13 mouse cellular contexts compared by ENCODE assay signal in the genomic region with DNA sequence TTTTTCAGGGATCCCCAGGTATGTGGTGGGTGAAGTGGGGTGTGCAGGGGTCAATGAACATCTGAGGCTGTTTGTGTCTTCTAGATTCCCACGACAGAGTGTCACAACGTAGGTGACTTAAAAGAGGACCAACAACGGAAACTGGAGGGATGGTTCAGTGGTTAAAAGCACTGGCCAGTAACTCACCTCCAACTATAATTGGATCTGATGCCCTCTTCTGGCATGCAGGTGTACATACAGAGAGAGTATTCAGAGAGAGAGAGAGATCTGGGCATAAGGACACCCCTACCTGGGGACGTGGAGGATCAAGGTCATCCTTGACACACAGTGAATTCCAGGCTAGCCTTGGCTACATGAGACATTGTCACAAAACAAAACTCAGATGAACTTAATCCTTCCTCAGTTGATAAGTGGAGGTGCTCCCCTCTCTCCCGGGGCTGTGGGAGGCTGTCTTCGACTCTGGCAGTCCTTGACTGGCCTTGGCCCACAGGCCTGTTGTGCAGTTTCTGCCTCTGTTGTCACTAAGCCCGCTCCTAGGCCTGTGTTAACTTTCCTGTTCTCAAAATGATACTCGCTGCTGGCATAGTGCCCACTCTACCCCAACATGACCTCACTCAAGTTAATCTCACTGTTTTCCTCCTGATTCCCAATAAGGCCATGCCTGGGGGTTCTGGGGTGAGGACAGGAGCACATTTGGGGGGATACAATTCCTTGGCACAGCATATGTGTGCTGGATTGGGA. TPM values are rescaled to one million over a fixed set of nuclear protein-coding genes. Genes with fewer than 3 reads are reported as not detected.
A peak's percentile ranks its signal among the peaks of the same experiment; 100 is the strongest.
DNase-seq lines count a peak whose midpoint lies in the region; ATAC-seq and TF ChIP-seq lines count a peak whose summit lies in the region.
"Had no signal": no experiment of that assay in that cellular context is flagged by ENCODE, and none has a peak within 500 bp of the region (broad histone marks: within the 10 kb centered on the region; RNA-seq: fewer than 3 reads in every experiment).

No protein-coding gene starts in this region.

- in situ Hi-C loops in CH12.LX (cut with MboI; ENCODE audit: low pct_ligation_motif_present, low pct_unique_long_range_greater_than_20kb, low sequenced_read_pairs), result loop anchor here (5.0 kb wide), 1 partner anchor 52 kb away; the partner anchor contains the start of genes Pip5k1c and Tjp3

- H3K4me1 ChIP-seq in liver, postnatal 0 days (ENCODE audit: insufficient read depth), result peaks cover 29% of the 10 kb centered on the region
- peaks cover 45% of the 10 kb centered on the region for H3K4me1 ChIP-seq in liver, embryonic 11.5 days (replicated peaks; ENCODE audit: control insufficient read depth, insufficient read depth, low read length)
- H3K4me1 ChIP-seq in CH12.LX (ENCODE audit: control insufficient read depth in 1 of 2, insufficient read depth in 2 of 2), result peaks cover 2 to 34% of the 10 kb centered on the region in 2 experiments; a peak in 2 of 4 replicates

- DNase-seq in gastrocnemius, adult 2 months, result no peak
- no peak for DNase-seq in gastrocnemius, postnatal 36 days
- DNase-seq in liver, postnatal 0 days, result no peak
- no peak for DNase-seq in liver, embryonic 11.5 days (ENCODE audit: low spot score)
- no peak for DNase-seq in CH12.LX (ENCODE audit: extremely low read depth)
- DNase-seq in naive thymus-derived CD4-positive, alpha-beta T cell, adult 2 months (ENCODE audit: low read depth), result peak; percentile 66
- no peak for DNase-seq in retina, embryonic 14.5 days (ENCODE audit: low spot score)
- no peak for DNase-seq in layer of hippocampus, adult 9-10 months (ENCODE audit: low spot score)
- DNase-seq: layer of hippocampus, postnatal 36 days; lung, adult 18-20 months; thymus, postnatal 36 days had no signal

- H3K4me2 ChIP-seq in liver, postnatal 0 days (ENCODE audit: low read depth, low read length), result no peak overlapping the region
- no peak overlapping the region for H3K4me2 ChIP-seq in liver, embryonic 11.5 days
- no peak overlapping the region for H3K4me2 ChIP-seq in CH12.LX (ENCODE audit: insufficient read depth, low read depth, poor library complexity, severe bottlenecking)

- H3K9me3 ChIP-seq in liver, postnatal 0 days (ENCODE audit: low read length), result no peaks in the 10 kb centered on the region
- no peaks in the 10 kb centered on the region for H3K9me3 ChIP-seq in liver, embryonic 11.5 days (ENCODE audit: control insufficient read depth, low read length)
- no peaks in the 10 kb centered on the region for H3K9me3 ChIP-seq in CH12.LX (replicated peaks; ENCODE audit: low read length)
- H3K9me3 ChIP-seq: embryonic facial prominence, embryonic 10.5 days had no signal

- peaks cover 10% of the 10 kb centered on the region for H3K36me3 ChIP-seq in liver, postnatal 0 days (replicated peaks; ENCODE audit: insufficient read depth, low read length)
- peaks cover 4% of the 10 kb centered on the region; the same call in 1 of the 2 replicates for H3K36me3 ChIP-seq in liver, embryonic 11.5 days (ENCODE audit: control insufficient read depth, insufficient read depth, low read length)
- H3K36me3 ChIP-seq in CH12.LX (replicated peaks in 1 of 2; ENCODE audit: control insufficient read depth in 1 of 2, insufficient read depth in 1 of 2, low read length in 1 of 2), result peaks cover 20 to 37% of the 10 kb centered on the region in 2 experiments

- H3K9ac ChIP-seq in liver, postnatal 0 days (replicated peaks), result no peak overlapping the region
- H3K9ac ChIP-seq in liver, embryonic 11.5 days (ENCODE audit: low read depth, low read length), result no peak overlapping the region
- H3K9ac ChIP-seq in CH12.LX (ENCODE audit: insufficient read depth, low read depth), result no peak overlapping the region

- no peak for ATAC-seq in liver, postnatal 0 days
- ATAC-seq in liver, embryonic 11.5 days (replicated peaks; ENCODE audit: low FRiP score), result no peak
- ATAC-seq: forebrain, embryonic 16.5 days had no signal

- intact Hi-C loops in gastrocnemius, adult 2 months (cut with DNase I), result no loop called here
- intact Hi-C loops in gastrocnemius, postnatal 36 days (cut with DNase I), result no loop called here

- peaks cover 30% of the 10 kb centered on the region for H3K27me3 ChIP-seq in liver, postnatal 0 days (ENCODE audit: insufficient read depth, low read length)
- peaks cover 31% of the 10 kb centered on the region for H3K27me3 ChIP-seq in liver, embryonic 11.5 days (replicated peaks; ENCODE audit: control insufficient read depth, insufficient read depth, low read length)
- peaks cover 24% of the 10 kb centered on the region for H3K27me3 ChIP-seq in CH12.LX (replicated peaks)

- no peak for TF ChIP-seq POLR2A in CH12.LX (IDR thresholded peaks at IDR 0.05; ENCODE audit: low read depth, low read length)

- WGBS in liver, postnatal 0 days (ENCODE audit: insufficient replicate concordance), result 38% methylated on average over 8 of the region's 8 CpGs
- 49% methylated on average over 8 of the region's 8 CpGs for WGBS in liver, embryonic 11.5 days

- TF ChIP-seq CTCF in gastrocnemius, adult 2 months (IDR thresholded peaks at IDR 0.05), result peak; percentile 39
- TF ChIP-seq CTCF in liver, postnatal 0 days (IDR thresholded peaks at IDR 0.05; ENCODE audit: low read depth), result peak; percentile 61
- peak; percentile 13 to 63; a peak in 2 of 4 replicates for TF ChIP-seq CTCF in CH12.LX (conservative IDR thresholded peaks at IDR 0.05 in 1 of 2, IDR thresholded peaks at IDR 0.05 in 1 of 2; ENCODE audit: low read depth in 2 of 2, low read length in 2 of 2)

- dilution Hi-C loops in CH12.LX (cut with MboI; ENCODE audit: extremely low pct_ligation_motif_present, extremely low pct_unique_long_range_greater_than_20kb, low sequenced_read_pairs), result no loop called here

- no peaks in the 10 kb centered on the region for H3K79me2 ChIP-seq in CH12.LX (replicated peaks; ENCODE audit: control insufficient read depth, extremely low read depth, insufficient read depth, poor library complexity, severe bottlenecking)

- no peak overlapping the region for H3K4me3 ChIP-seq in gastrocnemius, adult 2 months
- no peak overlapping the region for H3K4me3 ChIP-seq in liver, postnatal 0 days (ENCODE audit: low read depth, low read length)
- H3K4me3 ChIP-seq in liver, embryonic 11.5 days (ENCODE audit: low read depth, low read length), result no peak overlapping the region
- no peak overlapping the region for H3K4me3 ChIP-seq in CH12.LX (replicated peaks in 1 of 3; ENCODE audit: low read depth in 2 of 3, low read length in 2 of 3, poor library complexity in 1 of 3)
- H3K4me3 ChIP-seq: embryonic facial prominence, embryonic 10.5 days had no signal

- no peak for TF ChIP-seq EP300 in liver, postnatal 0 days (IDR thresholded peaks at IDR 0.05; ENCODE audit: low read depth)
- no peak for TF ChIP-seq EP300 in CH12.LX (IDR thresholded peaks at IDR 0.05; ENCODE audit: low read length)

- H3K27ac ChIP-seq in gastrocnemius, adult 2 months, result no peak overlapping the region
- H3K27ac ChIP-seq in liver, postnatal 0 days (ENCODE audit: low read depth), result no peak overlapping the region
- no peak overlapping the region for H3K27ac ChIP-seq in liver, embryonic 11.5 days (ENCODE audit: low read depth, low read length)
- no peak overlapping the region for H3K27ac ChIP-seq in CH12.LX (ENCODE audit: insufficient read depth, low read depth)
- H3K27ac ChIP-seq: embryonic facial prominence, embryonic 10.5 days had no signal

- peak; percentile 18; the same call in 1 of the 2 replicates for TF ChIP-seq RAD21 in CH12.LX (IDR thresholded peaks at IDR 0.05; ENCODE audit: low read depth, low read length)

TF ChIP-seq in CH12.LX, 34 proteins besides CTCF, POLR2A, EP300 and RAD21 (continues in another document):
- peak; percentile 43; the same call in 1 of the 2 replicates for TF ChIP-seq SMC3 (IDR thresholded peaks at IDR 0.05; ENCODE audit: low read depth, low read length)

RNA-seq across cellular contexts. Expression of gene Gipc3, which starts 1.5 kb away (rescaled TPM):
- 1 to 10 TPM in 1 of 2 experiments, under 1 TPM in 1; 0.69 to 1.3 TPM for total RNA-seq in gastrocnemius, adult 2 months (2021)
- 1 to 10 TPM; 1.1 to 1.3 TPM for total RNA-seq in gastrocnemius, postnatal 36 days (2021)
- polyA plus RNA-seq in liver, postnatal 0 days (2015; fragmentation: Nextera tagmentation; extraction: Ambion mirVana), result 0.02 and 0.08 TPM in 2 replicates
- not detected in 2 replicates for polyA plus RNA-seq in liver, embryonic 11.5 days (2014; fragmentation: Nextera tagmentation; extraction: Ambion mirVana)
- total RNA-seq in CH12.LX (2012; rRNA removed) (0.04 and 0.08 TPM in 2 replicates), CH12.LX (2014; rRNA removed) (not detected in 2 replicates)
- 0.09 TPM in 1 of 2 replicates, not detected in the other for polyA plus RNA-seq in CH12.LX (2012; ENCODE audit: insufficient read length, low read depth)
- polyA plus RNA-seq: embryonic facial prominence, embryonic 10.5 days; forebrain, embryonic 16.5 days had no signal

RNA-seq across cellular contexts. Expression of gene Hmg20b, which starts 5.7 kb away (rescaled TPM):
- total RNA-seq in gastrocnemius, adult 2 months (2021), result 10 to 100 TPM; 22.9 to 28.2 TPM
- 10 to 100 TPM; 19.7 to 20.9 TPM for total RNA-seq in gastrocnemius, postnatal 36 days (2021)
- polyA plus RNA-seq in liver, postnatal 0 days (2015; fragmentation: Nextera tagmentation; extraction: Ambion mirVana), result 26.4 and 27.1 TPM in 2 replicates
- 68.6 and 69.2 TPM in 2 replicates for polyA plus RNA-seq in liver, embryonic 11.5 days (2014; fragmentation: Nextera tagmentation; extraction: Ambion mirVana)
- total RNA-seq in CH12.LX (2012; rRNA removed), result 17.0 and 18.7 TPM in 2 replicates
- 7.4 and 7.9 TPM in 2 replicates for total RNA-seq in CH12.LX (2014; rRNA removed)
- polyA plus RNA-seq in CH12.LX (2012; ENCODE audit: insufficient read length, low read depth), result 37.3 and 39.6 TPM in 2 replicates

RNA-seq across cellular contexts. Expression of gene Mfsd12, which starts 12.7 kb away (rescaled TPM):
- total RNA-seq in gastrocnemius, adult 2 months (2021), result 1 to 10 TPM; 2.2 to 3.3 TPM
- 1 to 10 TPM; 2.2 to 2.6 TPM for total RNA-seq in gastrocnemius, postnatal 36 days (2021)
- 6.8 and 7.9 TPM in 2 replicates for polyA plus RNA-seq in liver, postnatal 0 days (2015; fragmentation: Nextera tagmentation; extraction: Ambion mirVana)
- 11.2 TPM in 2 replicates for polyA plus RNA-seq in liver, embryonic 11.5 days (2014; fragmentation: Nextera tagmentation; extraction: Ambion mirVana)
- total RNA-seq in CH12.LX (2012; rRNA removed) (9.5 and 12.9 TPM in 2 replicates), CH12.LX (2014; rRNA removed) (4.0 and 5.2 TPM in 2 replicates)
- 7.4 and 8.7 TPM in 2 replicates for polyA plus RNA-seq in CH12.LX (2012; ENCODE audit: insufficient read length, low read depth)

RNA-seq across cellular contexts. Expression of gene Tbxa2r, which starts 16.1 kb away (rescaled TPM):
- total RNA-seq in gastrocnemius, adult 2 months (2021), result under 1 TPM; 0.43 to 0.75 TPM
- total RNA-seq in gastrocnemius, postnatal 36 days (2021), result under 1 TPM; 0.87 to 0.99 TPM
- 5.2 and 5.4 TPM in 2 replicates for polyA plus RNA-seq in liver, postnatal 0 days (2015; fragmentation: Nextera tagmentation; extraction: Ambion mirVana)
- polyA plus RNA-seq in liver, embryonic 11.5 days (2014; fragmentation: Nextera tagmentation; extraction: Ambion mirVana), result 7.8 and 7.9 TPM in 2 replicates
- 0.13 and 0.21 TPM in 2 replicates for total RNA-seq in CH12.LX (2012; rRNA removed)
- total RNA-seq in CH12.LX (2014; rRNA removed), result 0.12 TPM in 1 of 2 replicates, not detected in the other
- polyA plus RNA-seq in CH12.LX (2012; ENCODE audit: insufficient read length, low read depth), result 0.23 and 0.30 TPM in 2 replicates

RNA-seq across cellular contexts. Expression of gene 4930404N11Rik, which starts 21.0 kb away (rescaled TPM):
- total RNA-seq in gastrocnemius, adult 2 months (2021), result 1 to 10 TPM in 1 of 2 experiments, under 1 TPM in 1; 0.89 to 1.2 TPM
- total RNA-seq in gastrocnemius, postnatal 36 days (2021), result under 1 TPM; 0.37 to 0.41 TPM
- polyA plus RNA-seq in liver, postnatal 0 days (2015; fragmentation: Nextera tagmentation; extraction: Ambion mirVana), result 0.71 and 0.94 TPM in 2 replicates
- polyA plus RNA-seq in liver, embryonic 11.5 days (2014; fragmentation: Nextera tagmentation; extraction: Ambion mirVana), result 0.64 and 0.68 TPM in 2 replicates
- total RNA-seq in CH12.LX (2012; rRNA removed), result 5.2 and 7.2 TPM in 2 replicates
- total RNA-seq in CH12.LX (2014; rRNA removed), result 0.23 TPM in 1 of 2 replicates, not detected in the other
- 2.2 and 2.7 TPM in 2 replicates for polyA plus RNA-seq in CH12.LX (2012; ENCODE audit: insufficient read length, low read depth)
